Mouse (Mus musculus) spleen, adult 2 months (tissue): ENCODE measurements at regions not wholly inside any gene's neighbourhood (a gene's known extent, or its start where the extent isn't known, plus 50 kb on each side); places are given as distances from the start of the nearest gene placed in this dataset.

Source experiments
- DNase-seq, 2 experiments: peaks; one replicate each; pipeline versions ENCODE4 v3.0.0 to v3.0.0-alpha.2; 2012 to 2021; ENCODE audit warnings: low spot score in 2 of 2, low read depth in 1 of 2
- H3K27ac ChIP-seq: fragments of 200-500 bp; 2 replicates; pipeline ENCODE4 v1.5.1; 2012; ENCODE audit warnings: low read length, inconsistent platforms; ENCODE audit not compliant: insufficient read depth
- H3K27me3 ChIP-seq: fragments of 200-500 bp; 2 replicates; pipeline ENCODE4 v1.6.1; 2012; ENCODE audit warnings: mild to moderate bottlenecking, moderate library complexity, low read length, inconsistent platforms; ENCODE audit not compliant: control insufficient read depth, insufficient read depth
- H3K36me3 ChIP-seq: fragments of 200-500 bp; 2 replicates; pipeline ENCODE4 v1.6.1; 2012; ENCODE audit warnings: mild to moderate bottlenecking, low read length, inconsistent platforms; ENCODE audit not compliant: control insufficient read depth, insufficient read depth
- H3K4me1 ChIP-seq: fragments of 200-500 bp; 2 replicates; pipeline ENCODE4 v1.6.1; 2011; ENCODE audit warnings: inconsistent platforms; ENCODE audit not compliant: control insufficient read depth, insufficient read depth, insufficient read length
- H3K4me3 ChIP-seq: fragments of 200-500 bp; 2 replicates; pipeline ENCODE4 v1.5.1; 2011; ENCODE audit warnings: mild to moderate bottlenecking, inconsistent platforms; ENCODE audit not compliant: insufficient read depth, insufficient read length; ENCODE audit errors: extremely low read depth
- CTCF ChIP-seq: fragments of 200-500 bp; IDR thresholded peaks from 2 replicates; pipeline ENCODE4 v1.5.1; 2011; ENCODE audit warnings: mild to moderate bottlenecking, inconsistent platforms; ENCODE audit not compliant: insufficient read depth, insufficient read length, insufficient replicate concordance; ENCODE audit errors: extremely low read depth
- POLR2A ChIP-seq: fragments of 200-500 bp; IDR thresholded peaks from 2 replicates; pipeline ENCODE4 v1.6.1; 2011; ENCODE audit warnings: low read depth, low read length, inconsistent platforms
- WGBS: fragments of 180-500 bp; shearing (Covaris S2); methylation state at CpG from one replicate; pipeline ENCODE4 v1.1.7; 2018; 5-methylcytosine and 5-hydroxymethylcytosine counted together

GRCm38 (mm10) chr4:44424831-44425704, 124.4 kb downstream of the Melk start:
- 2% methylated on average over 56 of the region's 56 CpGs for WGBS
- Histone ChIP-seq H3K4me1 (0 out of 2 replicates have a peak, but pooled peaks cover 2% of the 10 kb centered on the region), H3K4me3 (peak overlapping the region; percentile 14; the same call in 1 of the 2 replicates), H3K27me3 (peaks cover 11% of the 10 kb centered on the region), H3K27ac (no peak overlapping the region), H3K36me3 (no peaks in the 10 kb centered on the region)
- no peak for DNase-seq
- TF ChIP-seq POLR2A (no peak), CTCF (no peak)

- H3K4me1 ChIP-seq: no peaks in the 10 kb centered on the region
- TF ChIP-seq CTCF (no peak), POLR2A (no peak)
- no peak overlapping the region for H3K27ac ChIP-seq
- H3K36me3 ChIP-seq: no peaks in the 10 kb centered on the region
- 46% methylated on average over 9 of the region's 9 CpGs for WGBS
- DNase-seq: no peak
- H3K4me3 ChIP-seq: no peak overlapping the region
- no peaks in the 10 kb centered on the region for H3K27me3 ChIP-seq
Measured at GRCm38 (mm10) chr4:44434593-44434992, 133.9 kb downstream of the Melk start.

GRCm38 (mm10) chr4:44445511-44445910, 144.8 kb downstream of the Melk start:
- DNase-seq: no peak
- H3K27ac ChIP-seq: no peak overlapping the region
- H3K36me3 ChIP-seq: no peaks in the 10 kb centered on the region
- 56% methylated on average over 4 of the region's 4 CpGs for WGBS
- H3K27me3 ChIP-seq: no peaks in the 10 kb centered on the region
- TF ChIP-seq POLR2A (no peak), CTCF (no peak)
- no peaks in the 10 kb centered on the region for H3K4me1 ChIP-seq
- no peak overlapping the region for H3K4me3 ChIP-seq

GRCm38 (mm10) chr4:44450881-44451532, 150.3 kb downstream of the Melk start:
- no peak overlapping the region for H3K27ac ChIP-seq
- no peak for TF ChIP-seq CTCF
- TF ChIP-seq POLR2A: no peak
- no peaks in the 10 kb centered on the region for H3K4me1 ChIP-seq
- no peak for DNase-seq
- H3K27me3 ChIP-seq: no peaks in the 10 kb centered on the region
- H3K36me3 ChIP-seq: no peaks in the 10 kb centered on the region
- 78% methylated on average over 10 of the region's 10 CpGs for WGBS
- no peak overlapping the region for H3K4me3 ChIP-seq

GRCm38 (mm10) chr4:44452043-44452618, 151.5 kb downstream of the Melk start:
- Histone ChIP-seq H3K36me3 (no peaks in the 10 kb centered on the region), H3K4me3 (no peak overlapping the region), H3K27me3 (no peaks in the 10 kb centered on the region), H3K27ac (no peak overlapping the region), H3K4me1 (no peaks in the 10 kb centered on the region)
- 64% methylated on average over 8 of the region's 8 CpGs for WGBS
- no peak for TF ChIP-seq CTCF
- no peak for TF ChIP-seq POLR2A
- DNase-seq: no peak

- DNase-seq: no peak
- H3K4me1 ChIP-seq: no peaks in the 10 kb centered on the region
- H3K36me3 ChIP-seq: no peaks in the 10 kb centered on the region
- H3K27ac ChIP-seq: no peak overlapping the region
- H3K4me3 ChIP-seq: no peak overlapping the region
- TF ChIP-seq CTCF (no peak), POLR2A (no peak)
- H3K27me3 ChIP-seq: no peaks in the 10 kb centered on the region
- 91% methylated on average over 11 of the region's 11 CpGs for WGBS
Measured at GRCm38 (mm10) chr4:44453552-44453951, 152.9 kb downstream of the Melk start.
